Mouse (Mus musculus) T-helper 17 cell (primary cell): ENCODE data around the gene Thra.

Experiments used
- in situ Hi-C, 2 experiments: fragments of 300-600 bp; cut with MboI, MseI; formaldehyde crosslinking; loops; 1 replicate in 1 of 2; 2 replicates in 1 of 2; pipeline ENCODE4 v1.15.1; 2025; ENCODE audit warnings: high pct_unique_total_duplicates in 2 of 2

Thra gene

GRCm38 (mm10) chr11:98743655-98744345 lies 3.4 kb downstream of the Thra start:
- in situ Hi-C loops: loop anchor here in 1 of 2 experiments (5.0 to 25.0 kb wide), 2 partner anchors 44 to 881 kb away; no protein-coding TSS in a partner anchor

GRCm38 (mm10) chr11:98744456-98745019 lies 4.1 kb downstream of the Thra start:
- in situ Hi-C loops: loop anchor here in 1 of 2 experiments (5.0 to 25.0 kb wide), 2 partner anchors 43 to 882 kb away; no protein-coding TSS in a partner anchor

DNA sequence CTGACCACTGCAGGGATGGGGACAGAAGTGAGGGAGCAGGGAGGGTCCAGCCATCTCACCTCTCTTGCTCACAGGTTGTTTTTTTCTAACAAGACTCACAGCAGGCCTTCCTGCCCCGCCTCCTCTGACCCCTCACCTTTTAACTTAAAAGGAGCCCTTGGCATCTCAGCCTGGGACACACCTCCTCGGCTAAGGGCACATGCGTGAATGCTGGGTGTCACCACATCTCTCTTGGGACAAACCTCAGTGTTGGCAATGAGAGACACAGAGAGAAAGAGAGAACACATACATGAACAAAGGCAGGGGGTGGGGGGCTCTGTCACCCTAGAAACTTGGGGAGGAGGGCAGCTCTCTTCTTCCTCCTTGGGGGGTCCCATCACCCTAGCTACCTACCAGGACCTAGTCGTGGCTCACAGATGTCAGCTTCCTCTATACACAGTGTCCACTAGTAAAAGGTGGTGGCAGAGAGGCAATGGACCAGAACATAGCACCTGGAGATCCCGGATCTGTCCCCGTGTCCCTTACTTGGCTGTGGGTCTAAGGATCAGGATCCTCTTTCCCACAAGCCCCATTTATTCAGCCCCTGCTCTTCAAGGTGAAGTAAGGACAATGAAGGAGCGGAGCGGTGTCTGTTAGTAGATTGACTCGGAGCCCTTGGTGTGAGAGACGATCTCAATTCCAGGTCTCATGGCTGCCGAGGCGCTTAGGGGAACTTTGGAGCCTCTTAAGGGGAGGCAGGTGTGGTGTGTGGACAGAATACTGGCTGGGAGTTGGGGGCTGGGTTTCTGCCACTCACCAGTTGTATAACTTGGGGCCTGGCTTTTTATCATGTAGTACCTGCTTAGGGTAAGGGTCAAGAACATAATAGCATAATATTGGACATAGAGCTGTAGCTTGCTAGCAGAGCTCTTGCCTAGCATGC lies 5.8 kb downstream of the Thra start:
- in situ Hi-C loops: loop anchor here in 1 of 2 experiments (25.0 kb wide), 1 partner anchor 884 kb away; no protein-coding TSS in a partner anchor

DNA sequence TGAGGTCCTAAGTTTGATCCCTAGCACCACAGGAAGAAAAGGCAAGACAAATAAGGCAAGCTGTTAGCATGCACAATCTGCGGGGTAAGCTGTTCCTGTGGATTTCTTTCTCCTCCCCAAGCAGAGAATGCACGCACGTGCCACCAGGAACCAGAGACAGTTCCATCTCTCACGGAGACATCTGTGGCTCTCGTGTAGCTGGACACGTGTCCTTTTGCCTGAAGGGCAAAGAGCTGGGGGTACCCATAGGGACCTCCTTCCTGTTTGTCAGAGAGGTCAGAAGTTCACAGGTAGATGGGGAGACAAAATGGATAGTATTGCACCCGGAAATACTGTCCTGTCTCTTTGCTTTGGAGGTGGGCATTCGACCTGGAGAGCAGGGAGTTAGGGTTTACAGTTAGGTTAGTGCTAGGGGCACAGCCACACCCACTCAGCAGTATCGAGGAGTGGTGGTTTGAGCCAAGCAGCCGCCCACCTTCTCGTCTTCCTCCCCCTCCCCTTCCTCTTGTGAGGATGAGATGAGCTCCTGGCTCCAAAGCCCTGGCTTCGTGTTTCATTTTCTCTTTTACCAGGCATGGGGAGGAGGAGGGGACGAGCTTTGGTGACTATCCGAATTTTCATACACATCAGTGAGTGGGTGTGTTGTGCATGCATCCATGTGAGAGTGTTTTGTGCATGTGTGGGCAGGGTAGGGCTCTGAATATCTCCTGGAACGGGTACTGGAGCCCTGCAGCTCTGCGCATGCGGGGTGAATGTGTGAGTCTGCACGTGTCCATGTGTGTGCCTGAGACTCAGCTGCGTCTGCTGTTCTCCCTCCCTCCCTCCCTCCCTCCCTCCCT lies 6.6 kb downstream of the Thra start:
- in situ Hi-C loops: loop anchor here in 1 of 2 experiments (25.0 kb wide), 1 partner anchor 885 kb away; no protein-coding TSS in a partner anchor

GRCm38 (mm10) chr11:98747804-98748505 lies 7.5 kb downstream of the Thra start:
- in situ Hi-C loops: loop anchor here in 1 of 2 experiments (25.0 kb wide), 1 partner anchor 886 kb away; no protein-coding TSS in a partner anchor

- in situ Hi-C loops: loop anchor here in 1 of 2 experiments (25.0 kb wide), 1 partner anchor 886 kb away; no protein-coding TSS in a partner anchor
These were observed 8.3 kb downstream of the Thra start for GRCm38 (mm10) chr11:98748506-98749416.

GRCm38 (mm10) chr11:98749716-98750115 lies 9.3 kb downstream of the Thra start:
- in situ Hi-C loops: loop anchor here in 1 of 2 experiments (25.0 kb wide), 1 partner anchor 887 kb away; no protein-coding TSS in a partner anchor

DNA sequence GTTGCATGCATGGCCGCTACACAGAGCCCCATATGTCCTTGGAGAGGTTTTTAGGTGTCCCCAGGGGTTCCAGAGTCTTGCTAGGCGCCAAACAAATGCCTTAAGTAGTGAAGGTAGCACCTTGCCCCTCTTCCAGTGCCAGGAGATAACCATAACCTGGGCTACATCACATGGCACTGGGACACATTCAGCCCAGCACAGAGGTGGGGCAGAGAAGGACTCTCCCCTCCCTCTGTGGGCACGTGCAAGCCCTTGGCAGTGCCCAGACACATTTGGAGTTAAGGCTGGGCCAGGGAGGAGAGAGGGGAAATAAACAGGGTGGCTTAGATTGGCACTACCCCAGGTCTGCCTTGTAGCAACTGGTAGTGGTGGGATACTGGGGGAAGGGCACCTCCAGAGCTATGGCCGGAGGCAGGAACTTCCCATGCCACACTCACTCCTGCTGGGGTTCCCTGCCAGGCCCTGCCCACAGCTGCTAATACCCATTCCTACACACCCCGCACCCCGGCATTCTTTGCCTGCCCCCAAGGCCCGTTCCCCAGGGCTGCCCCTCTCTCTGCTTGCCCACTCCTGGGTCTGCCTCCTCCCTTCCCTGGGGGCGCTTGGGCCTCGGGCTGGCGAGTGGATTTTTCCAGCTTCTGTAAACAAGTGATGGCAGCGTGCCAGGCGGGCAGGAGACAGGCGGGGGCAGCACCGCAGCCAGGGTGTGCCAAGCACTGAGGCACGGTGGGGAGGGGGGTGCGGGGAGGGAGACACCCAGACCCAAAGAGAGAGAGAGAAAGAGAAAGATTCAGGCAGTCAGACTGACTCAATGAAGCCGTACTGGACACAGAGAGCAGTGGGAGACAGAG lies 10.1 kb downstream of the Thra start:
- in situ Hi-C loops: no loop called here

DNA sequence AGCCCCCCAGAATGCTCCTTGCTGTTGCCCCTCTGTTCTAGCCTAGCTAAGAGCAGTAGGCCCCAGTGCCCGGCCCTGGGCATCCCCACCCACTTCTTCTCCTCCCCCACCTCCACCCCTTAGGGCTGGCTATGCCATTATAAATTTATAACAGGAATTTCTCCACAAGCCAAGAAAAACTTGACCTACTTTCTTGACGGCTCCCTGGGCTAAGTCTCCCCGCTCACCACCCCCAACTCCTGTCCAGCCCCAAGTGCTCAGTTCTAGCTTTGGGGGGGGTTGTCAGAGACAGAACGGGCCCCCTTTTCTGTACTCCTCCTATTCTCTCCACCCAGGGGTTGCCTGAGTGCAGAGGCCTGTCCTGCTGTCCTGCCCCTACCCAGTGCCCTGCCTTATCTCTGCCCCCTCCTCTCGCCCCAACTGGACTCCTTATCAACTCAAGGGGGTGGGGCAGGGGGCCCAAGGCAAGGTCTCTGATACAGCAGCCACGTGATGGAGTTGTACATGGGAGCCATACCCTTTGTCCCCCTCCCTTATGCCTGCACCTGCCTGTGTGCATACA lies 10.9 kb downstream of the Thra start:
- in situ Hi-C loops: no loop called here

DNA sequence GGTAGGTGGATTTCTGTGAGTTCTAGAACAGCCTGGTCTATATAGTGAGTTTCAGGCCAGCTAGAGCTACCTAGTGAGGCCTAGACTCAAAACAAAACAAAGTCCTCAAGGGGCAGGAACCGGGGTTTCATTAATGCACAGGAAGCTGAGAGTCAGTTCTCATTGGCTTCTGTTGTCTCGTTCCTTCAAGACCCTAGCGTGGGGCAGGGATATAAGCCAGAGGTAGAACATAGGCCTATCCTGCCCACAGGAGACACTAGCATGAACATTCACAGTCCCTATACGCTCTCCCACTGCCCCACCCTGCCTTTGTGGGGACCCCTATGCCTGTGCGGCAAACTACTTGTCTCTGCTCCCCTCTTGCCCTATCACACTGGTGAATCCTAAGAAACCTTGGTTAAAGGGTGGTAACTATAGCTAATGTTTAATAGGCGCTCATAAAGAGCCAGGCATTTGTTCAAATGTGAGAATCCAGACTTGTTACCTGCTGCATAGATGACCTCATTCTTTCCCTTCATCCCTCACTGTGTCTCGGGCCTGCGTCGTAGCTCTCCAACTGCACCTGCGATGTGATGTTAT lies 12.2 kb downstream of the Thra start:
- in situ Hi-C loops: no loop called here

GRCm38 (mm10) chr11:98753264-98753663 lies 12.8 kb downstream of the Thra start:
- in situ Hi-C loops: no loop called here

DNA sequence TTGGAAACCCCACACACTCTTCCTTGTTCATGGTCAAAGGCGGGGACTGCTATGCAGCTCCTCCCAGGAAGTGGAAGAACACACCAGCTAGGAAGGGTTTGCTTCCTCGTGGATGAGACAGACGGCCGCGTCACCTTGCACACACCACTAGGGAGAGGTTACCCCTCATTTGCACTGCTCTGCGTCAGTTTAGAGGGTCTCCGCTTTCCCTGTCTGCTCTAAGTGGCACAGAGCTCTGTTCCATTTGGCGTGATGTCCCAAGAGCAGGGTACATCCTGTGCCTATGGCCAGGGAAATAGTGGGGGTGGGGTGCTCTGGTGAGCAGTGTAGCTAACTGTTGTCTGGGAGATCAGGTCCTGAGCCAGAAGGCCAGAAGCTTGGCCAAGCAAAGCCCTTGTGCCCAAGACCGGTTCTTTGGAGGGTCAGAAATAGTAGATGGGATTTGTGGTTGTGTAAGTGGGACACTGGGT lies 13.7 kb downstream of the Thra start:
- in situ Hi-C loops: no loop called here

GRCm38 (mm10) chr11:98754621-98755181 lies 14.3 kb downstream of the Thra start:
- in situ Hi-C loops: loop anchor here in 1 of 2 experiments (5.0 kb wide), 1 partner anchor 52 kb away; the partner anchor contains the start of gene Csf3

DNA sequence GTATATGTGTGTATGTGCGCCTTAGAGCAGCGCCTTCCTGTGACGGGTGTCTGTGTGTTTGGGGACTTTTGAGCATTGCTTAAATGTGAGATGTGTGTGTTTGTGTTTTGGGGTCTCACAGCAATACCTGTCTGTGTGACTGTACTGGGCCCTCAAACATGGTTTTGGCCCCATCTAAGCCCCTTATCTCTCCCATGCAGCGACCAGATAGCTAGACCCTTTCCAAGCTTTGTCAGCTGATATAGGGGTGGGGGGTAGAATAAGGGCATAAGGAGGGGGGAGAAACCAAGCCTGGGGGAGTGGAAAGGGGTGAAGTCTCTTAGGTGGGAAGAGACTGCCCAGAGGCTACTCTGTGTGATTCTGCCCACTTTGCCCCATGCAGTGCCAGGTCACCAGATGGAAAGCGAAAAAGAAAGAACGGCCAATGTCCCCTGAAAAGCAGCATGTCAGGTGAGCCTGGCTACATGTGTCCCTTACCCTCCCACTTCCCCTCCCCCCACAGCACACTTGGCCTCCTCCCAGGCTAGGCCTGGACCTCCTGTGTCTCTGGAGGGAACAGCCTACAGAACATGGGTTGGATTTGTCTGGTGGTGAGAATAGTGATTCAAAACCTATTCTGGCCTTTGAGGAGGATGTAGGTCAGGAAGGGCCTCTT lies 15.4 kb downstream of the Thra start:
- in situ Hi-C loops: loop anchor here in 1 of 2 experiments (5.0 kb wide), 1 partner anchor 54 kb away; the partner anchor contains the start of gene Csf3

DNA sequence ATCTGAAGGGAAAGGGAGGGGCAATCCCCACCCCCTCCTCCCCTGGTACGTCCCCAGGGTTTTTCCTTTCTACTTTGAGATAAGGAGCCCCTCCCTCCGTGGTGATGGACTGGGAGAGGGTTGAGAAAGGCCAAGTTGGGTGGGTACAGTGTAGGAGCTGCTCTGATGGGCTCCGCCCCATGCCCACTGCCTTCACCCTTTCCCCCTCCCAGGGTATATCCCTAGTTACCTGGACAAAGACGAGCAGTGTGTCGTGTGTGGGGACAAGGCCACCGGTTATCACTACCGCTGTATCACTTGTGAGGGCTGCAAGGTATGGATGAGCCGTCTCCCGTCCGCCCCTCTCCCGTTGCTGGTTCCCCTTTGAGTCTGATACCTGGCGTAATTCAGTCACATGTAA lies 16.3 kb downstream of the Thra start:
- in situ Hi-C loops: loop anchor here in 1 of 2 experiments (5.0 kb wide), 1 partner anchor 54 kb away; the partner anchor contains the start of gene Csf3

- in situ Hi-C loops: loop anchor here in 1 of 2 experiments (5.0 kb wide), 1 partner anchor 730 kb away; no protein-coding TSS in a partner anchor
These were observed 21.5 kb downstream of the Thra start for GRCm38 (mm10) chr11:98761939-98762338.
